Mouse (Mus musculus) kidney, postnatal 0 days (tissue): ENCODE measurements around the gene Atp6v0a2. TPM values are rescaled to one million over a fixed set of nuclear protein-coding genes. Genes with fewer than 3 reads are reported as not detected.

ENCODE experiments used
- ATAC-seq: fragments of 200-750 bp; cut with Nextera tagmentation; replicated peaks from 2 replicates; pipeline ENCODE4 v1.8.0; 2017; ENCODE audit warnings: low read depth, moderate number of reproducible peaks, moderate TSS enrichment, moderate library complexity; ENCODE audit not compliant: low FRiP score
- DNase-seq: peaks from one replicate; pipeline ENCODE4 v3.0.0-alpha.2; 2016; ENCODE audit warnings: low spot score
- H3K27ac ChIP-seq: fragments of 300-500 bp; sonication (generic); 2 replicates; pipeline ENCODE4 v1.5.1; 2014; ENCODE audit warnings: mild to moderate bottlenecking
- H3K27me3 ChIP-seq: fragments of 300-500 bp; sonication (generic); 2 replicates; pipeline ENCODE4 v1.6.1; 2014; ENCODE audit warnings: low read length, mixed read lengths; ENCODE audit not compliant: insufficient read depth
- H3K36me3 ChIP-seq: fragments of 300-500 bp; sonication (generic); 2 replicates; pipeline ENCODE4 v1.6.1; 2014; ENCODE audit warnings: low read length, mixed read lengths; ENCODE audit not compliant: insufficient read depth
- H3K4me1 ChIP-seq: fragments of 300-500 bp; sonication (generic); replicated peaks from 2 replicates; pipeline ENCODE4 v1.6.1; 2014; ENCODE audit warnings: antibody characterized with exemption, low read length, mixed read lengths; ENCODE audit not compliant: insufficient read depth
- H3K4me2 ChIP-seq: fragments of 300-500 bp; sonication (generic); 2 replicates; pipeline ENCODE4 v1.6.1; 2014; ENCODE audit warnings: mild to moderate bottlenecking, low read length, moderate library complexity, mixed read lengths
- H3K4me3 ChIP-seq: fragments of 300-500 bp; sonication (generic); replicated peaks from 2 replicates; pipeline ENCODE4 v1.5.1; 2014; ENCODE audit warnings: low read depth, low read length
- H3K9ac ChIP-seq: fragments of 300-500 bp; sonication (generic); 2 replicates; pipeline ENCODE4 v1.6.1; 2014; ENCODE audit warnings: low read depth, low read length
- H3K9me3 ChIP-seq: fragments of 300-500 bp; sonication (generic); replicated peaks from 2 replicates; pipeline ENCODE4 v1.6.1; 2016; ENCODE audit warnings: low read length, inconsistent platforms, mixed read lengths
- CTCF ChIP-seq: IDR thresholded peaks from 2 replicates; pipeline ENCODE4 v1.5.1; 2016; ENCODE audit warnings: antibody characterized with exemption, low read depth, mild to moderate bottlenecking, moderate library complexity
- WGBS: fragments of 180-500 bp; shearing (Covaris S2); extraction: QIAGEN DNeasy Blood & Tissue Kit; methylation state at CpG from one replicate; pipeline ENCODE4 v1.1.7; 2014; 5-methylcytosine and 5-hydroxymethylcytosine counted together
- polyA plus RNA-seq: library from polyadenylated mRNA; unstranded; fragments of >200 nt; fragmentation: Nextera tagmentation; extraction: Ambion mirVana; gene quantifications from 2 replicates; pipeline ENCODE4 v1.2.1, GENCODE M21; 2015

Gene Atp6v0a2
- polyA plus RNA-seq, 1 experiment from 2014 or later, result 33.6 TPM

DNA sequence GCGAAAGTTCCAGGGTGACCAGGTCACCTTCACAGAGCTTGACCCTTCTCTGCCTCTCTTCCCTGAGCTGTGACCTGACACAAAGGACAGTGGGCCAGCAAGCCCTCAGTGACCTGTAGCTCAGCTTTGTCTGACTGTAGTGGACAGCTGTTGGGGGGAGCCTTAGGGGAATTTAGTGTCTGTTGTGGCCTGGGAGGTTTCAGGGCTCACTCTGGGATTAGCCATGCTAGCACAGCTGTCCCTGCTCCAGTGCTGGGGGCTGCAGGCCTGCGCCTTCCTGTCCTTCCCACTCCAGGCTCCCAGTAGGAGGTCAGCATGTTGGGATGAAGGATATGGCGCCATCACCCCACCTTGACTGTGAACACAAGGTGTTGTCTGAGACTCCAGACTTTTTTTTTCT lies 7.8 kb downstream of the Atp6v0a2 start:
- ATAC-seq (no peak), DNase-seq (no peak)
- TF ChIP-seq CTCF, result no peak
- Histone ChIP-seq H3K36me3 (peaks cover 39% of the 10 kb centered on the region), H3K4me3 (no peak overlapping the region), H3K9me3 (no peaks in the 10 kb centered on the region), H3K4me2 (no peak overlapping the region), H3K4me1 (no peaks in the 10 kb centered on the region), H3K27ac (no peak overlapping the region), H3K27me3 (no peaks in the 10 kb centered on the region), H3K9ac (no peak overlapping the region)
- WGBS, result 100% methylated on average over 3 of the region's 3 CpGs

DNA sequence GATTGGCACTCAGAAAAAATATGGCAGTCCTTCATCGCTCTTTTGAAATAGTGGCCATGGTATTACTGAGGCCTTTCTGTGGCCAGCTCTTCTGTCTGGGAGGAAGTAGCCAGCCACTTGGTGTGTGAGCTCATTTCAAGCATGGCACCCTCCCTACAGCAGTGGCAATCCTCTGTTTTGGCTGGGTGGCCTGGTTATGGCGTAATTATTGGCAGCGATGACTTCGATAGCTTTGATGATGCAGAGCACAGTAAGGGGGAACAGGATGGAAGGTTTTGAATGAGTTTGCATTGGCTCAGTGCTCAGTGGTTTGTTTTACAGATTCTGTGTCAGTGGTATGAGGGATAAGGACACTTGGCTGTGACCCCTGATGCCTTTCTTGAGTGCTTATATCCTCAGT lies 8.3 kb downstream of the Atp6v0a2 start:
- no peak for TF ChIP-seq CTCF
- no peak overlapping the region for H3K27ac ChIP-seq
- H3K27me3 ChIP-seq, result no peaks in the 10 kb centered on the region
- peaks cover 44% of the 10 kb centered on the region for H3K36me3 ChIP-seq
- no peak overlapping the region for H3K9ac ChIP-seq
- H3K9me3 ChIP-seq, result no peaks in the 10 kb centered on the region
- no peak overlapping the region for H3K4me2 ChIP-seq
- DNase-seq (no peak), ATAC-seq (no peak)
- WGBS, result 94% methylated on average over 4 of the region's 4 CpGs
- H3K4me1 ChIP-seq, result no peaks in the 10 kb centered on the region
- H3K4me3 ChIP-seq, result no peak overlapping the region

DNA sequence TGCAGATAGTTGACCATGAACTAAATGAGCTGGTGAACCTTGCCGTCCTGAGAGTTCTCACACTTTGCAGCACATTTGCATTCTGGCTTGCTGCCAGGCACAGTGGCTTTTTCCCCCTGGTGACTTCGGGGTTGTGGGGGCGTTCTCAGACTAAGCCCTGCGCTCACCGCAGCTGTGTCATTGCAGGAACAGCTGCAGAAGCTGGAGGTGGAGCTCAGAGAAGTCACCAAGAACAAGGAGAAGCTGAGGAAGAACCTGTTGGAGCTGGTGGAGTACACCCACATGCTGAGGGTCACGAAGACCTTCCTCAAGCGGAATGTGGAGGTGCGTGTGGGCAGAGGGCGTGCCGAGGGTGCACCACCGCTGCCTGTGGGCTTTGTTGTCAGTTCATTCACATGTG lies 8.9 kb downstream of the Atp6v0a2 start:
- 83% methylated on average over 11 of the region's 11 CpGs for WGBS

DNA sequence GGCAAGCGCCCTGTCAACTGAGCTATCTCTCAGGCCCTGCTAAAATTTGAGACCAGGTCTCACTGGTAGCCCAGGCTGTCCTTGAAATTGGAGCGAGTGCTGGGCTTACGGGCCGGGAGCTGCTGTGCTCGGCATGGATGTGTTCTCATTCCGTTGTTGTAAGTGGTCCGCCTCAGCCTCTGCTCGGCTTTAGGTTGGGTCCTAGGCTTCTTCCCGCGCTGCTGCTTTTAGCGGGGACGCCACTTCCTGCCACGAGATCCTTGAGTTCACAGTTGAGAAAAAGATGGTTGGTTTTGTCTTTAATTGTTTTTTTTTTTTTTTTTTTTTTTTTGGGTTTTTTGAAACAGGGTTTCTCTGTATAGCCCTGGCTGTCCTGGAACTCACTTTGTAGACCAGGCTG lies 9.5 kb downstream of the Atp6v0a2 start:
- Histone ChIP-seq H3K4me1 (no peaks in the 10 kb centered on the region), H3K9me3 (no peaks in the 10 kb centered on the region), H3K4me3 (no peak overlapping the region), H3K27me3 (no peaks in the 10 kb centered on the region), H3K4me2 (no peak overlapping the region), H3K36me3 (peaks cover 56% of the 10 kb centered on the region), H3K27ac (no peak overlapping the region), H3K9ac (no peak overlapping the region)
- no peak for ATAC-seq
- no peak for TF ChIP-seq CTCF
- 98% methylated on average over 13 of the region's 13 CpGs for WGBS
- no peak for DNase-seq

More for the DNA sequence above, 8.9 kb downstream of the Atp6v0a2 start:
- Histone ChIP-seq H3K27ac (no peak overlapping the region), H3K9me3 (no peaks in the 10 kb centered on the region), H3K36me3 (peaks cover 50% of the 10 kb centered on the region), H3K9ac (no peak overlapping the region), H3K27me3 (no peaks in the 10 kb centered on the region), H3K4me2 (no peak overlapping the region), H3K4me3 (no peak overlapping the region), H3K4me1 (no peaks in the 10 kb centered on the region)
- DNase-seq (no peak), ATAC-seq (no peak)
- TF ChIP-seq CTCF, result no peak

DNA sequence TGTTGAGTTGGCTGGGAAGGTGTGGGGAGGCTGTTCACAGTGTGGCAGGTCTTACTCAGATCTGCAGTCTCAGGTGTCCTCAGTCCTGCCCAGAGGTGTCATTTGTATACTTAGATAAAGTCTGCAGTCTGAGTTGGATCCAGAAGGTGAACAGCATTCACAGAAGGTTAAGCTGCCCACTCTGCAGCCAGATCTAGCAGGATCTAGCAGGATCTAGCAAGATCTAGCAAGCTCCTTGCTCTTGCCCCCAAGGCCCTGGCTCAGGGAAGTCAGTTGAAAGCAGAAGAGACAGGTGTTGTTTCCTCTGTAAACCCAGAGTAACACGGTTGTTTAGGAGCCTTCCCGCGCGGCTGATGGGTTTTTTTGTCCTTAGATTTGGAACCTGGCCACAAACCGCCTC lies 85.4 kb downstream of the Atp6v0a2 start:
- Histone ChIP-seq H3K4me2 (no peak overlapping the region), H3K27me3 (no peaks in the 10 kb centered on the region), H3K36me3 (peaks cover 36% of the 10 kb centered on the region), H3K9ac (no peak overlapping the region), H3K9me3 (no peaks in the 10 kb centered on the region), H3K4me1 (no peaks in the 10 kb centered on the region), H3K27ac (no peak overlapping the region), H3K4me3 (no peak overlapping the region)
- ATAC-seq (no peak), DNase-seq (no peak)
- 80% methylated on average over 5 of the region's 5 CpGs for WGBS
- no peak for TF ChIP-seq CTCF

DNA sequence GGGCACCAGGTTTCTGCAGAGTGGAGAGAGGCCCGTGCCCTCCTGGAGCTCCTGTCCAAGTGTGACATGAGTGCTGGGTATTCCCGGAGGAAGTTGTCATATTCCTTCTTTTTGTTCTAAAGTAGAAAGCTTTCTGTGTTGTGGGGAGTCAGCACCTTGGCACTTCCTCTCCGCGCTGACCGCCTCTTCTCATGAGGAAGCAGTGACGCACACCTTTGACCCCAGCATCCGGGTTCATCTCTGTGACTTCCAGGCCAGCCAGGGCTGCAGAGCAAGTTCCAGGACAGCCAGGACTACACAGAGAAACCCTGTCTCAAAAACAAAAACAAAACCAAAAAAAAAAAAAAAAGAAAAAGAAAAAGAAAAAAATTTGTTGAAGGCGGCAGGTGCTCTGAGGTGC lies 86.8 kb downstream of the Atp6v0a2 start:
- ATAC-seq (no peak), DNase-seq (peak; percentile 34)
- no peaks in the 10 kb centered on the region for H3K27me3 ChIP-seq
- no peak overlapping the region for H3K4me3 ChIP-seq
- no peaks in the 10 kb centered on the region for H3K4me1 ChIP-seq
- H3K4me2 ChIP-seq, result no peak overlapping the region
- H3K36me3 ChIP-seq, result peaks cover 49% of the 10 kb centered on the region
- H3K9me3 ChIP-seq, result no peaks in the 10 kb centered on the region
- no peak overlapping the region for H3K9ac ChIP-seq
- WGBS, result 80% methylated on average over 8 of the region's 8 CpGs
- no peak overlapping the region for H3K27ac ChIP-seq
- TF ChIP-seq CTCF, result no peak

DNA sequence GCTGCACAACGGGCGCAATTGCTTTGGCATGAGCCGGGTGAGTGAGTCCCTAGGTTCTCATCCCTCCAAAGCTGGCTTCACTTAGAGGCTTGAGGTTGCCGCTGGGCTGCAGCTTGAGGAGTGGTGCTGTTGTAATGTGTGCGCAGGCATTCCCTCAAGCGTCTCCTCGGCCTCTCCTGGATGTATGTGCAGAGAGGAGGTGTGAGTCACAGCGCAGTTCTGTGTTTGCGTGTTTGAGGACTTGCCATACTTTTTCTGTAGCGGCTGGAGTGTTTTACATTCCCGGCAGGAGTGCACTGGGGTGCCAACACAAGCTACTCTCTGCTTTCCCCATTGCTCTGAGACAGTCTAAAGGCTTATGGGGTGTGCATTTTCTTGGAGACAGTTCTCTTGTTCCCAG lies 89.6 kb downstream of the Atp6v0a2 start:
- ATAC-seq (no peak), DNase-seq (no peak)
- Histone ChIP-seq H3K27ac (no peak overlapping the region), H3K9me3 (no peaks in the 10 kb centered on the region), H3K4me1 (no peaks in the 10 kb centered on the region), H3K9ac (no peak overlapping the region), H3K27me3 (no peaks in the 10 kb centered on the region), H3K4me3 (no peak overlapping the region), H3K4me2 (no peak overlapping the region), H3K36me3 (peaks cover 47% of the 10 kb centered on the region)
- 98% methylated on average over 11 of the region's 11 CpGs for WGBS
- no peak for TF ChIP-seq CTCF
